Mouse (Mus musculus) T-cell, adult 2 months (primary cell): ENCODE measurements around the gene Tgfb2.

Experiments used
- DNase-seq: peaks from one replicate; pipeline ENCODE4 v3.0.0; 2022; ENCODE audit warnings: low spot score

Gene Tgfb2

GRCm38 (mm10) chr1:186656201-186656600, 49.6 kb downstream of the Tgfb2 start:
- no peak for DNase-seq

- no peak for DNase-seq
These were observed 50.7 kb downstream of the Tgfb2 start for GRCm38 (mm10) chr1:186655096-186655495.

- no peak for DNase-seq
These were observed 53.6 kb downstream of the Tgfb2 start for GRCm38 (mm10) chr1:186652208-186652607.

- DNase-seq: no peak
These were observed 55.8 kb downstream of the Tgfb2 start for GRCm38 (mm10) chr1:186650011-186650410.

- no peak for DNase-seq
These were observed 68.2 kb downstream of the Tgfb2 start for GRCm38 (mm10) chr1:186637304-186638213.

GRCm38 (mm10) chr1:186635045-186635444, 70.7 kb downstream of the Tgfb2 start:
- no peak for DNase-seq

GRCm38 (mm10) chr1:186631457-186631856, 74.3 kb downstream of the Tgfb2 start:
- no peak for DNase-seq

- no peak for DNase-seq
These were observed 74.8 kb downstream of the Tgfb2 start for GRCm38 (mm10) chr1:186630971-186631370.

- DNase-seq: no peak
These were observed 78.3 kb downstream of the Tgfb2 start for GRCm38 (mm10) chr1:186627451-186627995.

GRCm38 (mm10) chr1:186624474-186624873, 81.3 kb downstream of the Tgfb2 start:
- no peak for DNase-seq

- no peak for DNase-seq
These were observed 84.0 kb downstream of the Tgfb2 start for GRCm38 (mm10) chr1:186621812-186622211.

GRCm38 (mm10) chr1:186618285-186618684, 87.5 kb downstream of the Tgfb2 start:
- DNase-seq: no peak

- DNase-seq: no peak
These were observed 94.4 kb downstream of the Tgfb2 start for GRCm38 (mm10) chr1:186611371-186611770.

GRCm38 (mm10) chr1:186610481-186610880, 95.3 kb downstream of the Tgfb2 start:
- no peak for DNase-seq

GRCm38 (mm10) chr1:186609793-186610233, 96.0 kb downstream of the Tgfb2 start:
- DNase-seq: no peak

- no peak for DNase-seq
These were observed 97.7 kb downstream of the Tgfb2 start for GRCm38 (mm10) chr1:186608116-186608515.

- DNase-seq: no peak
These were observed 100.2 kb downstream of the Tgfb2 start for GRCm38 (mm10) chr1:186605635-186606034.

- no peak for DNase-seq
These were observed 101.7 kb downstream of the Tgfb2 start for GRCm38 (mm10) chr1:186604124-186604523.

- DNase-seq: no peak
These were observed 117.6 kb downstream of the Tgfb2 start for GRCm38 (mm10) chr1:186588226-186588625.

- no peak for DNase-seq
These were observed 118.6 kb downstream of the Tgfb2 start for GRCm38 (mm10) chr1:186587065-186587804.

- DNase-seq: no peak
These were observed 120.1 kb downstream of the Tgfb2 start for GRCm38 (mm10) chr1:186585571-186586164.

- DNase-seq: no peak
These were observed 121.9 kb downstream of the Tgfb2 start for GRCm38 (mm10) chr1:186583933-186584332.
